Mouse (Mus musculus): ENCODE results near the gene Ccnc.

Gene Ccnc

GRCm38 (mm10) chr4:21727615-21728165, at the start of gene Ccnc:
Ccnc (plus strand) TSS chr4:21727701.
- peak; percentile 91 to 93 for DNase-seq

GRCm38 (mm10) chr4:21678101-21678974, 49.2 kb upstream of the Ccnc start:
- DNase-seq = no peak

GRCm38 (mm10) chr4:21678975-21679623, 48.4 kb upstream of the Ccnc start:
- no peak for DNase-seq

GRCm38 (mm10) chr4:21679624-21680480, 47.6 kb upstream of the Ccnc start:
- DNase-seq = no peak

GRCm38 (mm10) chr4:21680971-21681370, 46.5 kb upstream of the Ccnc start:
- DNase-seq = no peak

- DNase-seq = no peak
Measured at GRCm38 (mm10) chr4:21682421-21683150, 44.9 kb upstream of the Ccnc start.

- no peak for DNase-seq
Measured at GRCm38 (mm10) chr4:21684341-21684970, 43.0 kb upstream of the Ccnc start.

GRCm38 (mm10) chr4:21685595-21686091, 41.9 kb upstream of the Ccnc start, which contains the start of gene Prdm13:
Prdm13 (minus strand) TSS chr4:21685963.
- DNase-seq = no peak

- no peak for DNase-seq
Measured at GRCm38 (mm10) chr4:21686416-21686815, 41.1 kb upstream of the Ccnc start.

- DNase-seq = no peak
Measured at GRCm38 (mm10) chr4:21686934-21687333, 40.6 kb upstream of the Ccnc start.

GRCm38 (mm10) chr4:21687783-21688702, 39.5 kb upstream of the Ccnc start:
- DNase-seq = peak; percentile 18 to 39

- peak in 1 of 2 experiments; percentile 31 for DNase-seq
Measured at GRCm38 (mm10) chr4:21688703-21689200, 38.7 kb upstream of the Ccnc start.

GRCm38 (mm10) chr4:21689492-21689941, 38.0 kb upstream of the Ccnc start:
- DNase-seq = peak in 1 of 2 experiments; percentile 24

GRCm38 (mm10) chr4:21690221-21690620, 37.3 kb upstream of the Ccnc start:
- DNase-seq = no peak

GRCm38 (mm10) chr4:21695638-21696254, 31.8 kb upstream of the Ccnc start:
- DNase-seq = peak; percentile 48 to 57

GRCm38 (mm10) chr4:21705046-21705445, 22.5 kb upstream of the Ccnc start:
- DNase-seq = no peak

GRCm38 (mm10) chr4:21712147-21712546, 15.4 kb upstream of the Ccnc start:
- DNase-seq = no peak

- DNase-seq = no peak
Measured at GRCm38 (mm10) chr4:21722752-21723334, 4.7 kb upstream of the Ccnc start.
